ENCODE assay signal across 20 mouse cellular contexts in the genomic region with DNA sequence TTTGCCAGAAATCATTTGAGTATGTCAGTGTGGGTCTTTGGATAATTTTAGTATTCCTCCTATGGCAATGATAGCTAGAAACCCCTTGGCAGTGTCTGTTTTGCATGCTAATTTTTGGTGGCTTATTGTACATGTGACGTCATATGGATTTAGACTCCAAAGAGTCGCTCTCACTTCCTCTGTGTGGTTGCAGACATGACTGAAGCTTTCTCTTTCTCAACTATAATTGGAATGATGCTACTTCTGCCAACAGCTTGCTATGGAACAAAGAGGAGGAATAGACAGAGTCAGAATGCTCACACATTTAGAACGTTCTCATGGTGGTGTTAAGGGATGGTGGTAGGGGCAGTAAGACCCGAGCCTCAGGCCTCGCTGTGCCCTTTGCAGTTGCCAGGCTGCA.
A peak's percentile ranks its signal among the peaks of the same experiment; 100 is the strongest.
DNase-seq lines count a peak whose midpoint lies in the region; ATAC-seq and TF ChIP-seq lines count a peak whose summit lies in the region.
"Had no signal": no experiment of that assay in that cellular context is flagged by ENCODE, and none has a peak within 500 bp of the region (broad histone marks: within the 10 kb centered on the region; RNA-seq: fewer than 3 reads in every experiment).

No protein-coding gene starts in this region.

- H3K27me3 ChIP-seq in forebrain, postnatal 0 days (ENCODE audit: insufficient read depth, low read length): no peaks in the 10 kb centered on the region
- H3K27me3 ChIP-seq in forebrain, embryonic 13.5 days: no peaks in the 10 kb centered on the region
- no peaks in the 10 kb centered on the region for H3K27me3 ChIP-seq in kidney, embryonic 16.5 days (ENCODE audit: insufficient read depth, low read length)
- H3K27me3 ChIP-seq: embryonic facial prominence, embryonic 15.5 days; limb, embryonic 15.5 days had no signal

- TF ChIP-seq CTCF in forebrain, postnatal 0 days (IDR thresholded peaks at IDR 0.05; ENCODE audit: low read depth): no peak
- no peak for TF ChIP-seq CTCF in bone marrow, adult 2 months (IDR thresholded peaks at IDR 0.05; ENCODE audit: control insufficient read depth, insufficient read depth, low read length)

- ATAC-seq in forebrain, postnatal 0 days: peak; percentile 59
- ATAC-seq in forebrain, embryonic 13.5 days: no peak
- peak; percentile 89 for ATAC-seq in megakaryocyte, adult 5-6 weeks (ENCODE audit: poor library complexity, severe bottlenecking)
- ATAC-seq in kidney, embryonic 16.5 days (ENCODE audit: low FRiP score, low TSS enrichment): no peak
- ATAC-seq: hindbrain, postnatal 0 days had no signal

- intact Hi-C loops in left cerebral cortex, postnatal 10 days (cut with DNase I): no loop called here

- no peak overlapping the region for H3K4me2 ChIP-seq in forebrain, postnatal 0 days (ENCODE audit: low read depth)
- H3K4me2 ChIP-seq in forebrain, embryonic 13.5 days: no peak overlapping the region
- H3K4me2 ChIP-seq in kidney, embryonic 16.5 days (replicated peaks; ENCODE audit: low read depth, low read length): no peak overlapping the region
- H3K4me2 ChIP-seq: embryonic facial prominence, embryonic 15.5 days; limb, embryonic 15.5 days; lung, embryonic 14.5 days had no signal

- no peak for TF ChIP-seq POLR2A in bone marrow, adult 2 months (IDR thresholded peaks at IDR 0.05; ENCODE audit: borderline replicate concordance, control insufficient read depth, low read depth, low read length)

- peak; percentile 43 for DNase-seq in forebrain, postnatal 0 days
- peak; percentile 68 for DNase-seq in A20 (ENCODE audit: low read depth, low spot score)
- DNase-seq in left cerebral cortex, postnatal 10 days (ENCODE audit: extremely low spot score in 1 of 2, low spot score in 2 of 2): no peak
- DNase-seq in kidney, adult 18-20 months: no peak
- DNase-seq: cerebellum, adult 11 months; cerebellum, postnatal 25 days; gastrocnemius, postnatal 14 days; kidney, adult 11 months; kidney, postnatal 36 days; lung, embryonic 14.5 days; lung, postnatal 4 days; midbrain, embryonic 14.5 days had no signal

- WGBS in forebrain, postnatal 0 days: 46% methylated on average over 5 of the region's 5 CpGs
- 81% methylated on average over 5 of the region's 5 CpGs for WGBS in forebrain, embryonic 13.5 days
- 50% methylated on average over 5 of the region's 5 CpGs for WGBS in bone marrow, adult 2 months
- 77% methylated on average over 5 of the region's 5 CpGs for WGBS in kidney, embryonic 16.5 days

- H3K9ac ChIP-seq in forebrain, postnatal 0 days: no peak overlapping the region
- no peak overlapping the region for H3K9ac ChIP-seq in forebrain, embryonic 13.5 days
- no peak overlapping the region for H3K9ac ChIP-seq in kidney, embryonic 16.5 days (replicated peaks; ENCODE audit: low read length)
- H3K9ac ChIP-seq: embryonic facial prominence, embryonic 15.5 days; limb, embryonic 15.5 days; lung, embryonic 14.5 days had no signal

- peak overlapping the region; percentile 40; the same call in 1 of the 2 replicates for H3K27ac ChIP-seq in forebrain, postnatal 0 days (ENCODE audit: low read depth, low read length)
- H3K27ac ChIP-seq in forebrain, embryonic 13.5 days: no peak overlapping the region
- peak overlapping the region; percentile 80 for H3K27ac ChIP-seq in bone marrow, adult 2 months (ENCODE audit: control insufficient read depth, insufficient read depth, low read depth, low read length, poor library complexity)
- no peak overlapping the region for H3K27ac ChIP-seq in kidney, embryonic 16.5 days (ENCODE audit: low read length)
- H3K27ac ChIP-seq: embryonic facial prominence, embryonic 15.5 days; heart, embryonic 10.5 days; hindbrain, postnatal 0 days; limb, embryonic 15.5 days had no signal

- H3K36me3 ChIP-seq in forebrain, postnatal 0 days (ENCODE audit: insufficient read depth): no peaks in the 10 kb centered on the region
- no peaks in the 10 kb centered on the region for H3K36me3 ChIP-seq in forebrain, embryonic 13.5 days (ENCODE audit: poor library complexity, severe bottlenecking)
- H3K36me3 ChIP-seq in kidney, embryonic 16.5 days (ENCODE audit: insufficient read depth, low read length): no peaks in the 10 kb centered on the region
- H3K36me3 ChIP-seq: embryonic facial prominence, embryonic 15.5 days; limb, embryonic 15.5 days had no signal

- no peaks in the 10 kb centered on the region for H3K9me3 ChIP-seq in forebrain, postnatal 0 days (ENCODE audit: low read length)
- H3K9me3 ChIP-seq in forebrain, embryonic 13.5 days (replicated peaks): no peaks in the 10 kb centered on the region
- H3K9me3 ChIP-seq in kidney, embryonic 16.5 days (ENCODE audit: low read length): no peaks in the 10 kb centered on the region
- H3K9me3 ChIP-seq: embryonic facial prominence, embryonic 15.5 days; heart, embryonic 10.5 days; limb, embryonic 15.5 days had no signal

- H3K4me3 ChIP-seq in forebrain, postnatal 0 days (ENCODE audit: low read depth, low read length): no peak overlapping the region
- no peak overlapping the region for H3K4me3 ChIP-seq in forebrain, embryonic 13.5 days
- H3K4me3 ChIP-seq in bone marrow, adult 2 months (replicated peaks; ENCODE audit: control insufficient read depth, low read depth, low read length): no peak overlapping the region
- no peak overlapping the region for H3K4me3 ChIP-seq in kidney, embryonic 16.5 days (ENCODE audit: low read length)
- H3K4me3 ChIP-seq: embryonic facial prominence, embryonic 15.5 days; heart, embryonic 10.5 days; limb, embryonic 15.5 days had no signal

- peaks cover 3% of the 10 kb centered on the region; the same call in 1 of the 2 replicates for H3K4me1 ChIP-seq in forebrain, postnatal 0 days (ENCODE audit: insufficient read depth)
- no peaks in the 10 kb centered on the region for H3K4me1 ChIP-seq in forebrain, embryonic 13.5 days
- H3K4me1 ChIP-seq in bone marrow, adult 2 months (ENCODE audit: control insufficient read depth, insufficient read depth, low read length): peaks cover 2% of the 10 kb centered on the region
- no peaks in the 10 kb centered on the region for H3K4me1 ChIP-seq in kidney, embryonic 16.5 days (ENCODE audit: insufficient read depth, low read length)
- H3K4me1 ChIP-seq: embryonic facial prominence, embryonic 15.5 days had no signal

Comparison
In these comparisons a context has a peak if more than half of its experiments do, and no peak if none do; other contexts are left out.
1. ATAC-seq: peak in forebrain, postnatal 0 days (single experiment) and megakaryocyte, adult 5-6 weeks (single experiment); none in forebrain, embryonic 13.5 days (single experiment) and kidney, embryonic 16.5 days (single experiment).
2. H3K27ac ChIP-seq: peak in forebrain, postnatal 0 days (single experiment) and bone marrow, adult 2 months (single experiment); none in forebrain, embryonic 13.5 days (single experiment) and kidney, embryonic 16.5 days (single experiment).
3. DNase-seq: peak in forebrain, postnatal 0 days (single experiment) and A20 (single experiment); none in left cerebral cortex, postnatal 10 days (0 of 2) and kidney, adult 18-20 months (single experiment).